Mouse (Mus musculus) cerebellum, adult 18-20 months (tissue): ENCODE data around the gene Maats1.
A peak's percentile ranks its signal among the peaks of the same experiment; 100 is the strongest.

Experiments used
- DNase-seq, 2 experiments: peaks; one replicate each; pipeline ENCODE4 v3.0.0; 2021

Maats1 gene

GRCm38 (mm10) chr16:38369992-38370484, 28.1 kb upstream of the Maats1 start:
- no peak for DNase-seq

- DNase-seq, result no peak
Observed at GRCm38 (mm10) chr16:38369431-38369830, 27.5 kb upstream of the Maats1 start.

GRCm38 (mm10) chr16:38369000-38369399, 27.1 kb upstream of the Maats1 start:
- DNase-seq, result no peak

- peak; percentile 37 to 43 for DNase-seq
Observed at GRCm38 (mm10) chr16:38368336-38368735, 26.4 kb upstream of the Maats1 start.

- DNase-seq, result no peak
Observed at GRCm38 (mm10) chr16:38366231-38366630, 24.3 kb upstream of the Maats1 start.

GRCm38 (mm10) chr16:38365390-38365789, 23.4 kb upstream of the Maats1 start:
- DNase-seq, result no peak

- DNase-seq, result no peak
Observed at GRCm38 (mm10) chr16:38363657-38364056, 21.7 kb upstream of the Maats1 start.

- no peak for DNase-seq
Observed at GRCm38 (mm10) chr16:38363256-38363595, 21.3 kb upstream of the Maats1 start.

GRCm38 (mm10) chr16:38362493-38363255, 20.7 kb upstream of the Maats1 start:
- no peak for DNase-seq

- no peak for DNase-seq
Observed at GRCm38 (mm10) chr16:38361933-38362332, 20.0 kb upstream of the Maats1 start, which contains the start of gene Popdc2. Gene Popdc2 (plus strand): TSS chr16:38362209.

GRCm38 (mm10) chr16:38360317-38360716, 18.4 kb upstream of the Maats1 start:
- no peak for DNase-seq

GRCm38 (mm10) chr16:38359857-38360256, 17.9 kb upstream of the Maats1 start:
- no peak for DNase-seq

- DNase-seq, result no peak
Observed at GRCm38 (mm10) chr16:38359241-38359640, 17.3 kb upstream of the Maats1 start.

GRCm38 (mm10) chr16:38358256-38358812, 16.4 kb upstream of the Maats1 start:
- DNase-seq, result no peak

GRCm38 (mm10) chr16:38354185-38354913, 12.4 kb upstream of the Maats1 start:
- no peak for DNase-seq

- no peak for DNase-seq
Observed at GRCm38 (mm10) chr16:38353642-38354041, 11.7 kb upstream of the Maats1 start.

- DNase-seq, result no peak
Observed at GRCm38 (mm10) chr16:38352851-38353250, 10.9 kb upstream of the Maats1 start.

- peak; percentile 29 to 41 for DNase-seq
Observed at GRCm38 (mm10) chr16:38352031-38352430, 10.1 kb upstream of the Maats1 start.

- no peak for DNase-seq
Observed at GRCm38 (mm10) chr16:38350939-38351338, 9.0 kb upstream of the Maats1 start.

GRCm38 (mm10) chr16:38350361-38350855, 8.5 kb upstream of the Maats1 start:
- DNase-seq, result no peak

- no peak for DNase-seq
Observed at GRCm38 (mm10) chr16:38349881-38350280, 7.9 kb upstream of the Maats1 start.

GRCm38 (mm10) chr16:38348217-38348761, 6.3 kb upstream of the Maats1 start:
- DNase-seq, result no peak

- no peak for DNase-seq
Observed at GRCm38 (mm10) chr16:38347588-38347987, 5.6 kb upstream of the Maats1 start.
